Mouse (Mus musculus) urinary bladder, adult 18-20 months (tissue): ENCODE measurements around the gene Ptpn6.

Experiments used
- DNase-seq, 2 experiments: peaks; one replicate each; pipeline ENCODE4 v3.0.0; 2022; ENCODE audit warnings: low spot score in 2 of 2, mixed read lengths in 2 of 2

Gene Ptpn6

GRCm38 (mm10) chr6:124755831-124756595 is 17.5 kb upstream of the Ptpn6 start, which contains the start of the genes Gm45234 and Atn1:
Gene Gm45234 (minus strand): TSS chr6:124756021.
Gene Atn1 (minus strand): TSS chr6:124756524.
- DNase-seq = peak; percentile 59 to 72

GRCm38 (mm10) chr6:124755306-124755705 is 16.8 kb upstream of the Ptpn6 start:
- DNase-seq = no peak

- no peak for DNase-seq
Measured at GRCm38 (mm10) chr6:124753861-124754260, 15.3 kb upstream of the Ptpn6 start.

- DNase-seq = no peak
Measured at GRCm38 (mm10) chr6:124750405-124750804, 11.9 kb upstream of the Ptpn6 start.

GRCm38 (mm10) chr6:124746654-124747632 is 8.4 kb upstream of the Ptpn6 start:
- no peak for DNase-seq

GRCm38 (mm10) chr6:124746296-124746605 is 7.7 kb upstream of the Ptpn6 start:
- no peak for DNase-seq

GRCm38 (mm10) chr6:124745490-124746295 is 7.2 kb upstream of the Ptpn6 start:
- peak; percentile 88 to 90 for DNase-seq

- no peak for DNase-seq
Measured at GRCm38 (mm10) chr6:124744755-124745321, 6.3 kb upstream of the Ptpn6 start.

- DNase-seq = no peak
Measured at GRCm38 (mm10) chr6:124743647-124744046, 5.1 kb upstream of the Ptpn6 start.

- no peak for DNase-seq
Measured at GRCm38 (mm10) chr6:124742839-124743514, 4.5 kb upstream of the Ptpn6 start.

- no peak for DNase-seq
Measured at GRCm38 (mm10) chr6:124741842-124742241, 3.3 kb upstream of the Ptpn6 start.

GRCm38 (mm10) chr6:124740888-124741761 is 2.6 kb upstream of the Ptpn6 start, which contains the start of gene Grcc10:
Gene Grcc10 (minus strand): TSS chr6:124741374.
- DNase-seq = peak; percentile 82 to 83

GRCm38 (mm10) chr6:124740211-124740887 is 1.8 kb upstream of the Ptpn6 start:
- DNase-seq = no peak

- no peak for DNase-seq
Measured at GRCm38 (mm10) chr6:124739231-124739796, 800 bp upstream of the Ptpn6 start.

- DNase-seq = no peak
Measured at GRCm38 (mm10) chr6:124737040-124737439, 1.5 kb downstream of the Ptpn6 start.

- DNase-seq = no peak
Measured at GRCm38 (mm10) chr6:124734417-124734816, 4.1 kb downstream of the Ptpn6 start.

- DNase-seq = no peak
Measured at GRCm38 (mm10) chr6:124732476-124733370, 5.8 kb downstream of the Ptpn6 start.

- DNase-seq = no peak
Measured at GRCm38 (mm10) chr6:124731038-124731437, 7.5 kb downstream of the Ptpn6 start.
